In the genomic region with DNA sequence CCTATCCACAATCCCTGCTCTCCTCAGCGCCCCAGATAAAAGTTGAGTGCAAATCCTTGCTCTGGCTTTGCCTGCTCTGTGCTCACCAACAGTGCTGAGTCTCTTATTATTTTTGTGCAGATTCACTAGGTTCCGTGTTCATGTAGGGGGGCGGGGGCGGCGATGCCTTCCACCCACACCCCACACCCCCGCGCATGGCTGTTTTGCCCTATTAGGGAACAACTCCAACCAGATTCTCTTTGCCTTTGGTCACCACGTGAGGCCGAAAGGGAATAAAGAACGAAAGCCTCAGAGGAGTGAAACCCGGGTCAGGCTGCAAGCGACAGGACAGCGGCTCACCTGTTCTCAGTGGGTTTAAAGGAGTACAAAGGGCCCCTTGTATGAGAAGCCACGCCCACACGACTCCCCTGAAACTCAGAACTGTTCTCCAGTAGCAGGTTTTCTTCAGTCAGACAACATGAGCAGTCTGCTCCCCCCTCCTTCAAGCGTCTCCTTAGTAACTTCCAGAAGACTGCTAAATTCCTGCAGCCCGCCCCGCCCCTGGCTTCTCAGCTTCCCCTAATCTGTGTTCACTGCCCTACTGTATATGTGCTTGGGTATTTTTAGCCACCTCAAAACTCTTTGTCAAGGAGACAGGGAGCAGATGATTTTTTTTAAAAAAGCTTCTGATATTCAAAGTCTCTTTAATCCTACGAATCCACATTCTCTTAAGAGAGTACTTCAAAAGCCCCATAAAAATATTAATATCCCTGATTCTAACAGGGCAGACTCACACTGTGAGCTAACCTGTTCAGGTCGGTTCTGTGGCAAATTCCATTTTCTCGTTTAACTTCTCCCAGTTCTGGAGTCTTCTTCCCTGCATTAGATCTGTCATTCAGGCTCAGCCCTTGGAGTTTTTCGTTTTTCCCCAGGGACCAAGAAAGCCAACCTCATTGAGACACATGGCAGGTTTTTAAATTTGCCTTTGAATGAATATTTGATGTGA, we compare ENCODE assay signal across 8 mouse cellular contexts.
DNase-seq lines count a peak whose midpoint lies in the region; ATAC-seq lines count a peak whose summit lies in the region.

No protein-coding gene starts in this region.

- peak overlapping the region; percentile 83 for H3K27ac ChIP-seq in embryonic facial prominence, embryonic 15.5 days (replicated peaks)
- peak overlapping the region; percentile 84 for H3K27ac ChIP-seq in heart, embryonic 16.5 days (ENCODE audit: low read length)

- H3K9me3 ChIP-seq in embryonic facial prominence, embryonic 15.5 days (replicated peaks) = no peaks in the 10 kb centered on the region
- H3K9me3 ChIP-seq in heart, embryonic 16.5 days (replicated peaks; ENCODE audit: control insufficient read depth, low read length) = 0 out of 2 replicates have a peak, but pooled peaks cover 3% of the 10 kb centered on the region

- H3K27me3 ChIP-seq in embryonic facial prominence, embryonic 15.5 days = no peaks in the 10 kb centered on the region
- H3K27me3 ChIP-seq in heart, embryonic 16.5 days (ENCODE audit: control insufficient read depth, insufficient read depth, low read length) = no peaks in the 10 kb centered on the region

- H3K4me3 ChIP-seq in embryonic facial prominence, embryonic 15.5 days (replicated peaks) = peak overlapping the region; percentile 36
- H3K4me3 ChIP-seq in heart, embryonic 16.5 days (ENCODE audit: low read length) = peak overlapping the region; percentile 54

- WGBS in embryonic facial prominence, embryonic 15.5 days = 5% methylated on average over 22 of the region's 22 CpGs
- 8% methylated on average over 22 of the region's 22 CpGs for WGBS in heart, embryonic 16.5 days

- no peak overlapping the region for H3K9ac ChIP-seq in embryonic facial prominence, embryonic 15.5 days
- H3K9ac ChIP-seq in heart, embryonic 16.5 days (ENCODE audit: low read length) = peak overlapping the region; percentile 66

- peaks cover 18% of the 10 kb centered on the region for H3K4me1 ChIP-seq in embryonic facial prominence, embryonic 15.5 days
- peaks cover 12% of the 10 kb centered on the region for H3K4me1 ChIP-seq in heart, embryonic 16.5 days (ENCODE audit: control insufficient read depth, insufficient read depth, low read length)

- H3K4me2 ChIP-seq in embryonic facial prominence, embryonic 15.5 days (replicated peaks) = peak overlapping the region; percentile 56
- peak overlapping the region; percentile 75 for H3K4me2 ChIP-seq in heart, embryonic 16.5 days (ENCODE audit: low read depth, low read length)

- peak; percentile 90 for ATAC-seq in embryonic facial prominence, embryonic 15.5 days (ENCODE audit: insufficient number of reproducible peaks, low FRiP score, low TSS enrichment, low read depth)
- peak; percentile 92 for ATAC-seq in heart, embryonic 16.5 days (replicated peaks; ENCODE audit: extremely low read depth, insufficient read depth, low FRiP score)

- H3K36me3 ChIP-seq in embryonic facial prominence, embryonic 15.5 days = no peaks in the 10 kb centered on the region
- H3K36me3 ChIP-seq in heart, embryonic 16.5 days (ENCODE audit: control insufficient read depth, insufficient read depth) = no peaks in the 10 kb centered on the region

- peak; percentile 59 to 79 for DNase-seq in adrenal gland, adult (ENCODE audit: inconsistent age in 2 of 2, low spot score in 1 of 2)
- no peak for DNase-seq in adrenal gland, postnatal 4 days (ENCODE audit: low spot score in 2 of 2)
- peak; percentile 75 for DNase-seq in kidney, postnatal 10 days
- peak; percentile 74 for DNase-seq in lung, postnatal 10 days
- peak; percentile 74 for DNase-seq in retina, embryonic 14.5 days (ENCODE audit: low spot score)
- DNase-seq in layer of hippocampus, postnatal 14 days (ENCODE audit: low spot score in 2 of 2) = no peak

Comparison
In these comparisons a context has a peak if more than half of its experiments do, and no peak if none do; other contexts are left out.
1. DNase-seq: peak in adrenal gland, adult (2 of 2), kidney, postnatal 10 days (single experiment), lung, postnatal 10 days (single experiment) and retina, embryonic 14.5 days (single experiment); none in adrenal gland, postnatal 4 days (0 of 2) and layer of hippocampus, postnatal 14 days (0 of 2).